Comparison of ENCODE assay signal across 8 mouse cellular contexts in genomic region chr10:37397271-37397991, GRCm38 (mm10).
DNase-seq lines count a peak whose midpoint lies in the region; ATAC-seq lines count a peak whose summit lies in the region.

No protein-coding gene starts in this region.

- ATAC-seq in frontal cortex, adult (ENCODE audit: low TSS enrichment): peak; percentile 91

- DNase-seq in Muller cell, postnatal 12 days (ENCODE audit: inconsistent ontology term): peak; percentile 88
- DNase-seq in cerebellum, adult 8-10 months: peak; percentile 52
- peak; percentile 94 for DNase-seq in hindbrain, embryonic 10.5 days (ENCODE audit: low spot score)
- DNase-seq in layer of hippocampus, postnatal 36 days: peak; percentile 2 to 9
- peak; percentile 48 for DNase-seq in lung, postnatal 36 days
- DNase-seq in right cerebral cortex, adult 2 months (ENCODE audit: low spot score in 2 of 2): peak; percentile 13 to 33
- DNase-seq in c-Kit-positive CD71-positive TER-119-positive erythroid progenitor cells, embryonic 14.5 days (ENCODE audit: low spot score): no peak

- no peaks in the 10 kb centered on the region for H3K27me3 ChIP-seq in hindbrain, embryonic 10.5 days (ENCODE audit: insufficient read depth, poor library complexity, severe bottlenecking)

- H3K36me3 ChIP-seq in hindbrain, embryonic 10.5 days: no peaks in the 10 kb centered on the region

- H3K4me3 ChIP-seq in hindbrain, embryonic 10.5 days: peak overlapping the region; percentile 48

- peak overlapping the region; percentile 93 for H3K27ac ChIP-seq in hindbrain, embryonic 10.5 days

- no peaks in the 10 kb centered on the region for H3K9me3 ChIP-seq in hindbrain, embryonic 10.5 days

- 1% methylated on average over 18 of the region's 18 CpGs for WGBS in hindbrain, embryonic 10.5 days

- H3K4me1 ChIP-seq in hindbrain, embryonic 10.5 days (replicated peaks): peaks cover 45% of the 10 kb centered on the region
